Mouse (Mus musculus): ENCODE results near the gene Lrwd1. TPM values are rescaled to one million over a fixed set of nuclear protein-coding genes. Genes with fewer than 3 reads are reported as not detected.
"Not testable (repeated sequence)": the region's sequence is repeated elsewhere in the genome, so short reads cannot be mapped to it uniquely, and the experiment has no call there.

The Lrwd1 gene
- total and polyA plus RNA-seq, 2 experiments from 2014 or later: 16.8 to 35.8 TPM

GRCm38 (mm10) chr5:136137658-136138274, 1.9 kb upstream of the Lrwd1 start:
- Histone ChIP-seq H3K9me3 (ENCODE audit: low read length) (no peaks in the 10 kb centered on the region), H3K27me3 (ENCODE audit: insufficient read depth, low read length) (no peaks in the 10 kb centered on the region), H3K9ac (replicated peaks; ENCODE audit: low read length) (no peak overlapping the region), H3K4me2 (ENCODE audit: low read depth, low read length) (no peak overlapping the region), H3K27ac (no peak overlapping the region), H3K4me3 (ENCODE audit: low read length) (no peak overlapping the region), H3K36me3 (ENCODE audit: insufficient read depth, low read length) (peaks cover 22% of the 10 kb centered on the region), H3K4me1 (ENCODE audit: insufficient read depth, low read length) (peaks cover 7% of the 10 kb centered on the region)
- WGBS: 80% methylated on average over 13 of the region's 13 CpGs
- DNase-seq (ENCODE audit: low spot score) (peak; percentile 66), ATAC-seq (no peak)
- TF ChIP-seq CTCF (IDR thresholded peaks at IDR 0.05; ENCODE audit: low read depth): peak; percentile 72

- ATAC-seq (peak; percentile 7; the same call in 1 of the 2 replicates), DNase-seq (ENCODE audit: low spot score) (no peak)
- no peak for TF ChIP-seq CTCF (IDR thresholded peaks at IDR 0.05; ENCODE audit: low read depth)
- 10% methylated on average over 20 of the region's 20 CpGs for WGBS
- Histone ChIP-seq H3K9ac (replicated peaks; ENCODE audit: low read length) (peak overlapping the region; percentile 77), H3K27ac (peak overlapping the region; percentile 64), H3K9me3 (ENCODE audit: low read length) (no peaks in the 10 kb centered on the region), H3K4me2 (ENCODE audit: low read depth, low read length) (peak overlapping the region; percentile 83), H3K4me3 (ENCODE audit: low read length) (peak overlapping the region; percentile 81), H3K27me3 (ENCODE audit: insufficient read depth, low read length) (no peaks in the 10 kb centered on the region), H3K36me3 (ENCODE audit: insufficient read depth, low read length) (peaks cover 24% of the 10 kb centered on the region), H3K4me1 (ENCODE audit: insufficient read depth, low read length) (peaks cover 7% of the 10 kb centered on the region)
These were observed 567 bp upstream of the Lrwd1 start for GRCm38 (mm10) chr5:136136292-136136990.

GRCm38 (mm10) chr5:136122165-136122564, 13.7 kb downstream of the Lrwd1 start:
- no peak overlapping the region for H3K9ac ChIP-seq (replicated peaks; ENCODE audit: low read length)
- H3K27ac ChIP-seq: no peak overlapping the region
- H3K27me3 ChIP-seq (ENCODE audit: insufficient read depth, low read length): no peaks in the 10 kb centered on the region
- 89% methylated on average over 10 of the region's 10 CpGs for WGBS
- TF ChIP-seq CTCF (IDR thresholded peaks at IDR 0.05; ENCODE audit: low read depth): no peak
- ATAC-seq (no peak), DNase-seq (ENCODE audit: low spot score) (no peak)
- peaks cover 10% of the 10 kb centered on the region; the same call in 1 of the 2 replicates for H3K4me1 ChIP-seq (ENCODE audit: insufficient read depth, low read length)
- H3K36me3 ChIP-seq (ENCODE audit: insufficient read depth, low read length): peaks cover 52% of the 10 kb centered on the region
- H3K9me3 ChIP-seq (ENCODE audit: low read length): no peaks in the 10 kb centered on the region
- H3K4me3 ChIP-seq (ENCODE audit: low read length): no peak overlapping the region
- H3K4me2 ChIP-seq (ENCODE audit: low read depth, low read length): no peak overlapping the region

- H3K9ac ChIP-seq (replicated peaks; ENCODE audit: low read length): peak overlapping the region; percentile 85
- TF ChIP-seq CTCF (IDR thresholded peaks at IDR 0.05; ENCODE audit: low read depth): no peak
- H3K27ac ChIP-seq: peak overlapping the region; percentile 83
- ATAC-seq: peak; percentile 73
- 0% methylated on average over 22 of the region's 22 CpGs for WGBS
- H3K9me3 ChIP-seq (ENCODE audit: low read length): no peaks in the 10 kb centered on the region
- peak overlapping the region; percentile 85 for H3K4me3 ChIP-seq (ENCODE audit: low read length)
- peaks cover 15% of the 10 kb centered on the region for H3K4me1 ChIP-seq (ENCODE audit: insufficient read depth, low read length)
- H3K4me2 ChIP-seq (ENCODE audit: low read depth, low read length): peak overlapping the region; percentile 73
- DNase-seq (ENCODE audit: low spot score): no peak
- peaks cover 15% of the 10 kb centered on the region for H3K36me3 ChIP-seq (ENCODE audit: insufficient read depth, low read length)
- no peaks in the 10 kb centered on the region for H3K27me3 ChIP-seq (ENCODE audit: insufficient read depth, low read length)
These were observed 19.1 kb downstream of the Lrwd1 start for GRCm38 (mm10) chr5:136116784-136117112.

GRCm38 (mm10) chr5:136115891-136116783, 19.7 kb downstream of the Lrwd1 start, which contains the start of gene Polr2j:
Gene Polr2j, plus strand, starts transcription at chr5:136116631.
- Histone ChIP-seq H3K27ac (peak within 1 kb of the TSS; percentile 83), H3K4me2 (ENCODE audit: low read depth, low read length) (peak within 1 kb of the TSS; percentile 73), H3K9me3 (ENCODE audit: low read length) (no peaks in the 10 kb centered on the region), H3K36me3 (ENCODE audit: insufficient read depth, low read length) (peaks cover 11% of the 10 kb centered on the region), H3K27me3 (ENCODE audit: insufficient read depth, low read length) (no peaks in the 10 kb centered on the region), H3K4me3 (ENCODE audit: low read length) (peak within 1 kb of the TSS; percentile 85), H3K4me1 (ENCODE audit: insufficient read depth, low read length) (peaks cover 15% of the 10 kb centered on the region), H3K9ac (replicated peaks; ENCODE audit: low read length) (peak within 1 kb of the TSS; percentile 85)
- WGBS: 3% methylated on average over 42 of the region's 42 CpGs
- TF ChIP-seq CTCF (IDR thresholded peaks at IDR 0.05; ENCODE audit: low read depth): peak; percentile 99
- peak; percentile 98 for DNase-seq (ENCODE audit: low spot score)
- ATAC-seq: peak; percentile 96

GRCm38 (mm10) chr5:136113546-136113945, 22.3 kb downstream of the Lrwd1 start:
- H3K9ac ChIP-seq (replicated peaks; ENCODE audit: low read length); H3K27ac ChIP-seq; H3K36me3 ChIP-seq (ENCODE audit: insufficient read depth, low read length); H3K4me3 ChIP-seq (ENCODE audit: low read length); H3K27me3 ChIP-seq (ENCODE audit: insufficient read depth, low read length); H3K9me3 ChIP-seq (ENCODE audit: low read length); ATAC-seq; H3K4me2 ChIP-seq (ENCODE audit: low read depth, low read length); DNase-seq (ENCODE audit: low spot score): not testable (repeated sequence)
- peaks cover 15% of the 10 kb centered on the region for H3K4me1 ChIP-seq (ENCODE audit: insufficient read depth, low read length)
- WGBS: 33% methylated on average over 4 of the region's 4 CpGs
